Comparison of ENCODE assay signal across 11 mouse cellular contexts in genomic region chr13:38766133-38766532, GRCm38 (mm10).
DNase-seq lines count a peak whose midpoint lies in the region; ATAC-seq and TF ChIP-seq lines count a peak whose summit lies in the region.
"Had no signal": no experiment of that assay in that cellular context is flagged by ENCODE, and none has a peak within 500 bp of the region (broad histone marks: within the 10 kb centered on the region; RNA-seq: fewer than 3 reads in every experiment).

No protein-coding gene starts in this region.

- H3K4me3 ChIP-seq in heart, postnatal 0 days (ENCODE audit: low read depth, low read length), result no peak overlapping the region
- no peak overlapping the region for H3K4me3 ChIP-seq in midbrain, postnatal 0 days (ENCODE audit: low read depth, low read length)
- no peak overlapping the region for H3K4me3 ChIP-seq in midbrain, embryonic 10.5 days
- H3K4me3 ChIP-seq: forebrain, embryonic 10.5 days; megakaryocyte, embryonic 14.5 days had no signal

- H3K27me3 ChIP-seq in heart, postnatal 0 days (ENCODE audit: control insufficient read depth, insufficient read depth, low read length), result no peaks in the 10 kb centered on the region
- H3K27me3 ChIP-seq in midbrain, postnatal 0 days (ENCODE audit: insufficient read depth, low read length), result no peaks in the 10 kb centered on the region
- no peaks in the 10 kb centered on the region for H3K27me3 ChIP-seq in midbrain, embryonic 10.5 days (ENCODE audit: low read depth, poor library complexity, severe bottlenecking)
- H3K27me3 ChIP-seq: megakaryocyte, embryonic 14.5 days had no signal

- no peaks in the 10 kb centered on the region for H3K36me3 ChIP-seq in heart, postnatal 0 days (replicated peaks; ENCODE audit: control insufficient read depth, insufficient read depth, low read length)
- H3K36me3 ChIP-seq in midbrain, postnatal 0 days (ENCODE audit: insufficient read depth, low read length), result no peaks in the 10 kb centered on the region
- H3K36me3 ChIP-seq in midbrain, embryonic 10.5 days, result no peaks in the 10 kb centered on the region
- H3K36me3 ChIP-seq: forebrain, embryonic 10.5 days had no signal

- TF ChIP-seq EP300 in heart, postnatal 0 days (IDR thresholded peaks at IDR 0.05; ENCODE audit: low read depth), result no peak

- WGBS in heart, postnatal 0 days, result 33% methylated on average over 4 of the region's 4 CpGs
- 45% methylated on average over 4 of the region's 4 CpGs for WGBS in midbrain, postnatal 0 days
- WGBS in midbrain, embryonic 10.5 days, result 44% methylated on average over 4 of the region's 4 CpGs

- ATAC-seq in heart, postnatal 0 days (ENCODE audit: insufficient read depth, low read depth), result no peak
- ATAC-seq in midbrain, postnatal 0 days (ENCODE audit: low FRiP score), result no peak
- ATAC-seq in erythroblast, adult 5-6 weeks (replicated peaks; ENCODE audit: low FRiP score, poor library complexity, severe bottlenecking), result no peak
- ATAC-seq: activated CD4-positive, CD25-positive, alpha-beta regulatory T cell, adult 4 months had no signal

- no peak overlapping the region for H3K27ac ChIP-seq in heart, postnatal 0 days (ENCODE audit: low read depth)
- H3K27ac ChIP-seq in midbrain, postnatal 0 days (ENCODE audit: low read depth, low read length), result no peak overlapping the region
- H3K27ac ChIP-seq in midbrain, embryonic 10.5 days (replicated peaks), result no peak overlapping the region
- H3K27ac ChIP-seq: forebrain, embryonic 10.5 days had no signal

- H3K4me1 ChIP-seq in heart, postnatal 0 days (ENCODE audit: control insufficient read depth, insufficient read depth), result no peaks in the 10 kb centered on the region
- no peaks in the 10 kb centered on the region for H3K4me1 ChIP-seq in midbrain, postnatal 0 days (ENCODE audit: insufficient read depth, low read length)
- no peaks in the 10 kb centered on the region for H3K4me1 ChIP-seq in midbrain, embryonic 10.5 days
- H3K4me1 ChIP-seq: forebrain, embryonic 10.5 days; megakaryocyte, embryonic 14.5 days had no signal

- H3K9me3 ChIP-seq in heart, postnatal 0 days (replicated peaks; ENCODE audit: control insufficient read depth, low read length), result no peaks in the 10 kb centered on the region
- no peaks in the 10 kb centered on the region for H3K9me3 ChIP-seq in midbrain, postnatal 0 days (ENCODE audit: low read length)
- no peaks in the 10 kb centered on the region for H3K9me3 ChIP-seq in midbrain, embryonic 10.5 days (replicated peaks)
- H3K9me3 ChIP-seq: forebrain, embryonic 10.5 days had no signal

- no peak overlapping the region for H3K9ac ChIP-seq in heart, postnatal 0 days (replicated peaks; ENCODE audit: low read depth, low read length)
- no peak overlapping the region for H3K9ac ChIP-seq in midbrain, postnatal 0 days (replicated peaks; ENCODE audit: low read length, poor library complexity, severe bottlenecking)

- H3K4me2 ChIP-seq in heart, postnatal 0 days (ENCODE audit: low read depth, low read length), result no peak overlapping the region
- H3K4me2 ChIP-seq in midbrain, postnatal 0 days (ENCODE audit: low read depth, low read length, poor library complexity, severe bottlenecking), result no peak overlapping the region

- DNase-seq in heart, postnatal 0 days (ENCODE audit: low spot score), result peak; percentile 7
- DNase-seq in heart, adult 11 months, result no peak
- peak; percentile 31 for DNase-seq in midbrain, postnatal 0 days (ENCODE audit: low spot score)
- DNase-seq in midbrain, embryonic 10.5 days (ENCODE audit: low spot score), result no peak
- DNase-seq in adrenal gland, postnatal 36 days, result peak; percentile 25 to 42
- peak; percentile 34 for DNase-seq in lung, postnatal 14 days
- no peak for DNase-seq in left cerebral cortex, adult 9 months (ENCODE audit: low spot score in 2 of 2)

- TF ChIP-seq CTCF in heart, postnatal 0 days (IDR thresholded peaks at IDR 0.05; ENCODE audit: low read depth), result peak; percentile 43
- TF ChIP-seq CTCF in midbrain, postnatal 0 days (IDR thresholded peaks at IDR 0.05), result peak; percentile 62

Comparison
In these comparisons a context has a peak if more than half of its experiments do, and no peak if none do; other contexts are left out.
1. DNase-seq: peak in heart, postnatal 0 days (single experiment), midbrain, postnatal 0 days (single experiment), adrenal gland, postnatal 36 days (2 of 2) and lung, postnatal 14 days (single experiment); none in heart, adult 11 months (single experiment), midbrain, embryonic 10.5 days (single experiment) and left cerebral cortex, adult 9 months (0 of 2).